8 mouse cellular contexts compared by ENCODE assay signal in genomic region chr8:77518201-77519115, GRCm38 (mm10). TPM values are rescaled to one million over a fixed set of nuclear protein-coding genes. Genes with fewer than 3 reads are reported as not detected.
DNase-seq lines count a peak whose midpoint lies in the region; ATAC-seq and TF ChIP-seq lines count a peak whose summit lies in the region.

No protein-coding gene starts in this region.

- no peak for TF ChIP-seq POLR2A in embryonic fibroblast, embryonic 13.5 days (IDR thresholded peaks at IDR 0.05; ENCODE audit: low read depth, low read length)

- peak; percentile 89 for DNase-seq in 3134 (ENCODE audit: extremely low read depth, insufficient read length, low spot score)
- DNase-seq in intestine, embryonic 14.5 days (ENCODE audit: low spot score), result peak; percentile 92
- no peak for DNase-seq in midbrain, embryonic 11.5 days (ENCODE audit: low spot score, missing footprints)
- DNase-seq in adrenal gland, adult 18-20 months (ENCODE audit: low spot score in 2 of 2), result no peak
- no peak for DNase-seq in cerebellum, adult 8-10 months

- H3K36me3 ChIP-seq in erythroblast, embryonic 14.5 days (ENCODE audit: control insufficient read depth), result no peaks in the 10 kb centered on the region
- H3K36me3 ChIP-seq in intestine, embryonic 14.5 days (ENCODE audit: control insufficient read depth, insufficient read depth, low read length), result no peaks in the 10 kb centered on the region
- no peaks in the 10 kb centered on the region for H3K36me3 ChIP-seq in midbrain, embryonic 11.5 days (ENCODE audit: control insufficient read depth, insufficient read depth, low read length)

- H3K27me3 ChIP-seq in erythroblast, embryonic 14.5 days (ENCODE audit: control insufficient read depth), result peaks cover 22% of the 10 kb centered on the region
- H3K27me3 ChIP-seq in intestine, embryonic 14.5 days (replicated peaks; ENCODE audit: control insufficient read depth, insufficient read depth, low read length), result no peaks in the 10 kb centered on the region
- H3K27me3 ChIP-seq in midbrain, embryonic 11.5 days (ENCODE audit: control insufficient read depth, insufficient read depth, low read length), result no peaks in the 10 kb centered on the region; the same call in 1 of the 2 replicates

- peak overlapping the region; percentile 87 for H3K9ac ChIP-seq in intestine, embryonic 14.5 days (ENCODE audit: low read length)
- H3K9ac ChIP-seq in midbrain, embryonic 11.5 days (ENCODE audit: low read length), result peak overlapping the region; percentile 75

- no peak for ATAC-seq in erythroblast, adult 5-6 weeks (replicated peaks; ENCODE audit: low FRiP score, poor library complexity, severe bottlenecking)
- ATAC-seq in intestine, embryonic 14.5 days (replicated peaks; ENCODE audit: low FRiP score, low TSS enrichment, low read depth), result peak; percentile 79; the same call in 1 of the 2 replicates
- ATAC-seq in midbrain, embryonic 11.5 days (ENCODE audit: low FRiP score), result peak; percentile 65

- TF ChIP-seq CTCF in embryonic fibroblast, embryonic 13.5 days (IDR thresholded peaks at IDR 0.05; ENCODE audit: borderline replicate concordance, insufficient read depth, low read length), result no peak

- H3K9me3 ChIP-seq in erythroblast, embryonic 14.5 days (ENCODE audit: control insufficient read depth, low read length), result no peaks in the 10 kb centered on the region
- H3K9me3 ChIP-seq in intestine, embryonic 14.5 days (ENCODE audit: control insufficient read depth, low read length), result no peaks in the 10 kb centered on the region
- no peaks in the 10 kb centered on the region for H3K9me3 ChIP-seq in midbrain, embryonic 11.5 days (ENCODE audit: control insufficient read depth, low read length)

- H3K4me2 ChIP-seq in intestine, embryonic 14.5 days (ENCODE audit: low read length), result peak overlapping the region; percentile 80
- peak overlapping the region; percentile 88 for H3K4me2 ChIP-seq in midbrain, embryonic 11.5 days

- H3K4me1 ChIP-seq in erythroblast, embryonic 14.5 days (ENCODE audit: control insufficient read depth), result peaks cover 26% of the 10 kb centered on the region
- H3K4me1 ChIP-seq in embryonic fibroblast, embryonic 13.5 days (ENCODE audit: control insufficient read depth, insufficient read depth, low read length), result peaks cover 8% of the 10 kb centered on the region; the same call in 1 of the 2 replicates
- peaks cover 24% of the 10 kb centered on the region for H3K4me1 ChIP-seq in intestine, embryonic 14.5 days (replicated peaks; ENCODE audit: control insufficient read depth, insufficient read depth, low read length)
- peaks cover 9% of the 10 kb centered on the region for H3K4me1 ChIP-seq in midbrain, embryonic 11.5 days (ENCODE audit: control insufficient read depth, insufficient read depth, low read length)

- H3K4me3 ChIP-seq in erythroblast, embryonic 14.5 days (replicated peaks), result peak overlapping the region; percentile 75
- peak overlapping the region; percentile 57 for H3K4me3 ChIP-seq in embryonic fibroblast, embryonic 13.5 days (ENCODE audit: insufficient read depth, low read length)
- peak overlapping the region; percentile 79 for H3K4me3 ChIP-seq in intestine, embryonic 14.5 days (ENCODE audit: low read depth, low read length)
- H3K4me3 ChIP-seq in midbrain, embryonic 11.5 days (ENCODE audit: low read depth, low read length), result peak overlapping the region; percentile 53

- WGBS in intestine, embryonic 14.5 days, result 3% methylated on average over 33 of the region's 33 CpGs
- WGBS in midbrain, embryonic 11.5 days, result 10% methylated on average over 32 of the region's 33 CpGs

- peak overlapping the region; percentile 63 for H3K27ac ChIP-seq in embryonic fibroblast, embryonic 13.5 days (ENCODE audit: insufficient read depth, low read length)
- peak overlapping the region; percentile 93 for H3K27ac ChIP-seq in intestine, embryonic 14.5 days (ENCODE audit: low read depth)
- no peak overlapping the region for H3K27ac ChIP-seq in midbrain, embryonic 11.5 days (ENCODE audit: low read depth, low read length)

RNA-seq across cellular contexts. Expression of gene Arhgap10, which starts 0.7 kb away (rescaled TPM):
- 0.32 and 0.47 TPM in 2 replicates for polyA plus RNA-seq in erythroblast, embryonic 14.5 days (2012)
- total RNA-seq in erythroblast, adult 5-6 weeks (2015; ENCODE audit: low replicate concordance), result 2.1 and 2.3 TPM in 2 replicates
- 2.6 and 3.2 TPM in 2 replicates for total RNA-seq in erythroblast, adult 5-6 weeks (2017; ENCODE audit: low replicate concordance)
- polyA plus RNA-seq in embryonic fibroblast, embryonic 13.5 days (2011; ENCODE audit: insufficient read length, low read depth, missing spikeins), result 32.1 and 41.4 TPM in 2 replicates
- 33.6 and 37.0 TPM in 2 replicates for polyA plus RNA-seq in intestine, embryonic 14.5 days (2014; fragmentation: Nextera tagmentation; extraction: Ambion mirVana)
- 11.5 and 12.1 TPM in 2 replicates for polyA plus RNA-seq in midbrain, embryonic 11.5 days (2014; fragmentation: Nextera tagmentation; extraction: Ambion mirVana)
- total RNA-seq in adrenal gland, adult 18-20 months (2021), result 10 to 100 TPM; 12.3 to 26.2 TPM

RNA-seq across cellular contexts. Expression of gene Prmt9, which starts 30.7 kb away (rescaled TPM):
- 0.05 TPM in 2 replicates for polyA plus RNA-seq in erythroblast, embryonic 14.5 days (2012)
- 5.4 TPM in 2 replicates for total RNA-seq in erythroblast, adult 5-6 weeks (2015; ENCODE audit: low replicate concordance)
- 4.7 and 7.2 TPM in 2 replicates for total RNA-seq in erythroblast, adult 5-6 weeks (2017; ENCODE audit: low replicate concordance)
- polyA plus RNA-seq in embryonic fibroblast, embryonic 13.5 days (2011; ENCODE audit: insufficient read length, low read depth, missing spikeins), result 14.4 and 14.6 TPM in 2 replicates
- 19.6 and 19.7 TPM in 2 replicates for polyA plus RNA-seq in intestine, embryonic 14.5 days (2014; fragmentation: Nextera tagmentation; extraction: Ambion mirVana)
- polyA plus RNA-seq in midbrain, embryonic 11.5 days (2014; fragmentation: Nextera tagmentation; extraction: Ambion mirVana), result 22.7 and 24.0 TPM in 2 replicates
- total RNA-seq in adrenal gland, adult 18-20 months (2021), result 10 to 100 TPM; 13.5 to 19.6 TPM

Comparison
In these comparisons a context has a peak if more than half of its experiments do, and no peak if none do; other contexts are left out.
1. DNase-seq: peak in 3134 (single experiment) and intestine, embryonic 14.5 days (single experiment); none in midbrain, embryonic 11.5 days (single experiment), adrenal gland, adult 18-20 months (0 of 2) and cerebellum, adult 8-10 months (single experiment).
2. RNA of gene Prmt9, which starts 30.7 kb away (polyA plus RNA-seq): 22.7 to 24.0 TPM in midbrain, embryonic 11.5 days, 19.6 to 19.7 TPM in intestine, embryonic 14.5 days and 14.4 to 14.6 TPM in embryonic fibroblast, embryonic 13.5 days; 0.05 TPM in erythroblast, embryonic 14.5 days; every median in the first group is over 10 times any median in the second.
3. Peak in every context shown above with its lines, with median percentiles within 50 percentile points of each other: H3K4me3 ChIP-seq.